Mouse (Mus musculus) liver, embryonic 14.5 days (tissue): ENCODE results near the gene Adamts20. TPM values are rescaled to one million over a fixed set of nuclear protein-coding genes. Genes with fewer than 3 reads are reported as not detected.
A peak's percentile ranks its signal among the peaks of the same experiment; 100 is the strongest.
"Not testable (repeated sequence)": the region's sequence is repeated elsewhere in the genome, so short reads cannot be mapped to it uniquely, and the experiment has no call there.

Source experiments
- ATAC-seq: fragments of 200-750 bp; cut with Nextera tagmentation; 2 replicates; pipeline ENCODE4 v1.8.0; 2017; ENCODE audit warnings: moderate number of reproducible peaks, mild to moderate bottlenecking, moderate library complexity; ENCODE audit not compliant: insufficient read depth
- DNase-seq, 3 experiments: peaks; one replicate each; pipeline ENCODE4 v3.0.0-alpha.2; 2012 to 2013; ENCODE audit warnings: low read depth in 3 of 3, low spot score in 3 of 3
- H3K27ac ChIP-seq: fragments of 300-500 bp; sonication (generic); 2 replicates; pipeline ENCODE4 v1.5.1; 2014; ENCODE audit warnings: moderate library complexity, mild to moderate bottlenecking, control low read depth, inconsistent platforms
- H3K27me3 ChIP-seq: fragments of 300-500 bp; sonication (generic); 2 replicates; pipeline ENCODE4 v1.6.1; 2014; ENCODE audit warnings: mild to moderate bottlenecking, low read length, moderate library complexity; ENCODE audit not compliant: control insufficient read depth, insufficient read depth
- H3K36me3 ChIP-seq: fragments of 300-500 bp; sonication (generic); replicated peaks from 2 replicates; pipeline ENCODE4 v1.6.1; 2014; ENCODE audit warnings: low read depth; ENCODE audit not compliant: control insufficient read depth, insufficient read depth
- H3K4me1 ChIP-seq, 2 experiments: fragments of 200-500 bp in 1 of 2; fragments of 300-500 bp in 1 of 2; sonication (generic) in 1 of 2; replicated peaks; 2 replicates each; pipeline ENCODE4 v1.6.1; 2012 to 2014; ENCODE audit warnings: antibody characterized with exemption in 1 of 2, inconsistent platforms in 1 of 2, low read length in 1 of 2; ENCODE audit not compliant: control insufficient read depth in 2 of 2, insufficient read depth in 2 of 2
- H3K4me2 ChIP-seq: fragments of 300-500 bp; sonication (generic); 2 replicates; pipeline ENCODE4 v1.6.1; 2014; ENCODE audit warnings: low read depth, mild to moderate bottlenecking, control low read depth, moderate library complexity
- H3K4me3 ChIP-seq, 2 experiments: fragments of 200-500 bp in 1 of 2; fragments of 300-500 bp in 1 of 2; sonication (generic) in 1 of 2; 2 replicates each; pipeline ENCODE4 v1.5.1; 2012 to 2014; ENCODE audit warnings: low read depth in 2 of 2, low read length in 2 of 2, mild to moderate bottlenecking in 2 of 2, control low read depth in 1 of 2, inconsistent platforms in 1 of 2, moderate library complexity in 1 of 2; ENCODE audit not compliant: insufficient read depth in 1 of 2
- H3K9ac ChIP-seq: fragments of 300-500 bp; sonication (generic); replicated peaks from 2 replicates; pipeline ENCODE4 v1.6.1; 2014; ENCODE audit warnings: mild to moderate bottlenecking, control low read depth, moderate library complexity
- H3K9me3 ChIP-seq: fragments of 300-500 bp; sonication (generic); 2 replicates; pipeline ENCODE4 v1.6.1; 2016; ENCODE audit warnings: low read length, mixed read lengths; ENCODE audit not compliant: control insufficient read depth
- CTCF ChIP-seq: IDR thresholded peaks from 2 replicates; pipeline ENCODE4 v1.5.1; 2016; ENCODE audit warnings: antibody characterized with exemption, low read depth, control low read depth
- EP300 ChIP-seq: IDR thresholded peaks from 2 replicates; pipeline ENCODE4 v1.6.1; 2016; ENCODE audit warnings: antibody characterized with exemption, low read depth
- WGBS: fragments of 180-500 bp; shearing (Covaris S2); extraction: QIAGEN DNeasy Blood & Tissue Kit; methylation state at CpG from one replicate; pipeline ENCODE4 v1.1.7; 2014; ENCODE audit not compliant: insufficient replicate concordance; 5-methylcytosine and 5-hydroxymethylcytosine counted together
- polyA plus RNA-seq, 2 experiments: library from polyadenylated mRNA; depleted of rRNA in 1 of 2; stranded (reverse) in 1 of 2; unstranded in 1 of 2; fragments of >200 nt; fragmentation: Nextera tagmentation in 1 of 2; extraction: Ambion mirVana in 1 of 2; gene quantifications; 2 replicates each; pipeline versions ENCODE4 v1.2.1 to v1.2.3; 2012 to 2014

The Adamts20 gene
- polyA plus RNA-seq, 2 experiments = 0.09 to 0.10 TPM

DNA sequence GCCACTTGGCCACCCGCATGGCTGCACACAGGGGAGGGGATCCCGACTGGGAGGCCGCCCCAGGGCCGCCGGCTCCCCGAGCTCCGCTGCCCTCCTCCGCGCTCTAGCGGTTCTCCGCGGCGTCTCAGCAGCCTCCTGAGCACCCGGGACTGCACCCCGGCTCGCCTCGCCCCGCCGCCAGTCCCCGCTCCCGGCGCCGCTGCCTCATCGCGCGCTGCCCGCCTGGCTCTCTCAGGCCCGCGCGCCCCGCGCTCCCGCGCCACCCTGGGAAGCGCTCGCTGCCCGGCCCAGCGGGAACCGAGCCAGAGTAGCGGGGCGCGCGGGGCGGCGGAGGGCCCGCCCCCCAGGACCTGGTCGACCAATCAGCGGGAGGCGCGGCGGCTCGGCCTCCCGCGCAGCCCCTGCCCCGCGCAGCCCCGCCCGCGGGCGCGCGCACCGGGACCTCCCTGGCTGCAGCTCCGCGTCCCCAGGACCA is 61.1 kb downstream of the Adamts20 start:
- Histone ChIP-seq H3K27me3 (peaks cover 26% of the 10 kb centered on the region), H3K9me3 (no peaks in the 10 kb centered on the region), H3K4me2 (peak overlapping the region; percentile 67), H3K36me3 (no peaks in the 10 kb centered on the region), H3K4me3 (peak overlapping the region; percentile 36 to 50), H3K4me1 (no peaks in the 10 kb centered on the region), H3K9ac (no peak overlapping the region), H3K27ac (no peak overlapping the region)
- DNase-seq (peak in 1 of 3 experiments; percentile 12), ATAC-seq (peak; percentile 85)
- under 1% methylated on average over 56 of the region's 65 CpGs for WGBS
- no peak for TF ChIP-seq CTCF
- no peak for TF ChIP-seq EP300

DNA sequence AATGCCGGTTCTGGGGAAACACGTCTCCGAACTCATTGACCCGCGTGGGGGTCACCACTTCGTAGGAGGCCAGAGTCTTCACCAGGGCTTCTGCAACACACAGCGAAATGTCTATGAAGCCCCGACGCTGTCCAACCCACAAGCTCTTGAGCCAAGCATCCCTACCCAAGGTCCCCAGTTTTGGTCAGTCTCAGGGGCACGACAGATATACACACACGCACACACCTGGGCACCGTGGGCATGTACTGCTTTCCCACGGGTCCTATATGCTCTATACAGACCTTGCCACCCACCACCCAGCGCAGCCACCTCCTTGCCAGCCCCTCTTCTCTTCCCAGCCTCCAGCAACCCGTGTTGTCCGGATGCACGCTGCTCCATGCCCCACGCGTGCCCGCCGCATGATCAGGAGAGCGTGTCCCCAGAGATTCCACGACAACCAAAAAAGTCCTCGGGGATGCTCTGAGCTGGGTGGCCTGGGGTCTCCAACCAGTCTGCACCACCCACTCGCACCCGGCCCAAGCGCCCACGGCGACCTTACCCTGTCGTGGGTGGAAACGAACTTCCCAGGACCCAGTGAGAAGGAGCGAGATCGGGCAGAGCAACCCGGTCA is 61.7 kb downstream of the Adamts20 start:
- Histone ChIP-seq H3K9me3 (no peaks in the 10 kb centered on the region), H3K4me1 (no peaks in the 10 kb centered on the region), H3K36me3 (no peaks in the 10 kb centered on the region), H3K9ac (no peak overlapping the region), H3K4me3 (peak overlapping the region; percentile 17 to 50), H3K27ac (no peak overlapping the region), H3K4me2 (peak overlapping the region; percentile 67), H3K27me3 (peaks cover 26% of the 10 kb centered on the region)
- WGBS = 3% methylated on average over 34 of the region's 34 CpGs
- TF ChIP-seq CTCF = no peak
- TF ChIP-seq EP300 = no peak
- ATAC-seq = peak; percentile 19; the same call in 1 of the 2 replicates
- DNase-seq = no peak

DNA sequence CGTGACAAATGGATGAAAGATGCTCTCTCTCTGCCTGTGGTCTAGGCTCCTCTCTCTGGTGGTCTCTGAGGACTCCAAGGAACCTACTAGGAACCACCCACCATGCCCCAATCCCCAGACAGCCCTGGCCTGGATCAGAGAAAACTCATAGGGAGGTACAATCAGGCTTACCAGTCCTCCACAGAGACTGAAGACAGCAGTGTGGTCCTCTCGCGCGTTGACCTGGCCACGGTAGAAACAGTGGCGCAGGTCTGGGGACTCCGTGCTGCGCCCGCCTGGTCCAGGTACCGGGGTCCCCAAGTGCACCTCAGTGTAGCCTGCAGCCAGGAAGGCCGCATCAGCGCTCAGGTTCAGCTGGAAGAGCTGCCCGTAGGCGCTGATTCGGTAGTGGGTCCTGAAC is 62.2 kb downstream of the Adamts20 start:
- TF ChIP-seq EP300 (no peak), CTCF (no peak)
- 11% methylated on average over 15 of the region's 15 CpGs for WGBS
- no peak overlapping the region for H3K4me3 ChIP-seq
- peaks cover 26% of the 10 kb centered on the region for H3K27me3 ChIP-seq
- H3K9ac ChIP-seq = no peak overlapping the region
- no peaks in the 10 kb centered on the region for H3K9me3 ChIP-seq
- no peaks in the 10 kb centered on the region for H3K4me1 ChIP-seq
- H3K27ac ChIP-seq = no peak overlapping the region
- ATAC-seq (no peak), DNase-seq (no peak)
- H3K36me3 ChIP-seq = no peaks in the 10 kb centered on the region
- H3K4me2 ChIP-seq = no peak overlapping the region

DNA sequence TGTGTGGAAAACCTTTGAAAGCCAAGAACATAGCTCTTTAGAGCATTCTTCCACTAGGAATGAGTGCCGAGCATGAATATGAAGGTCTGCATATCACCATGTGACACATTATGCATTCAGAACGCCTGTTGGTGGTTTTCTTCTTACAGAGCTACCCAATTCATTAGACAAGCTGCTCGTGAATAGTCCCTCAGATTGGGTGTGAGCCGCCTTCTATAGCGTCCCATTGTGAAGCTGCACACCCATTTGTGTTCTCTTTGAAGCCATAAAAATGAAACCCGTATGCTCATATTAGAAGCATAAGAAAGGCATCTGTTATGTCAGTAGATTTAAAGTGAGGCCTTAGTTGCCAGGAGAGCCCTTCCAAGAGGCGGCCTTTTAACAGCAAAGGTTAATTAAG is 72.5 kb downstream of the Adamts20 start:
- no peak overlapping the region for H3K9ac ChIP-seq
- no peaks in the 10 kb centered on the region for H3K36me3 ChIP-seq
- DNase-seq (no peak), ATAC-seq (no peak)
- no peak overlapping the region for H3K27ac ChIP-seq
- no peaks in the 10 kb centered on the region for H3K27me3 ChIP-seq
- no peak overlapping the region for H3K4me2 ChIP-seq
- no peak for TF ChIP-seq EP300
- TF ChIP-seq CTCF = no peak
- 62% methylated on average over 7 of the region's 7 CpGs for WGBS
- no peaks in the 10 kb centered on the region for H3K9me3 ChIP-seq
- no peak overlapping the region for H3K4me3 ChIP-seq
- no peaks in the 10 kb centered on the region for H3K4me1 ChIP-seq

DNA sequence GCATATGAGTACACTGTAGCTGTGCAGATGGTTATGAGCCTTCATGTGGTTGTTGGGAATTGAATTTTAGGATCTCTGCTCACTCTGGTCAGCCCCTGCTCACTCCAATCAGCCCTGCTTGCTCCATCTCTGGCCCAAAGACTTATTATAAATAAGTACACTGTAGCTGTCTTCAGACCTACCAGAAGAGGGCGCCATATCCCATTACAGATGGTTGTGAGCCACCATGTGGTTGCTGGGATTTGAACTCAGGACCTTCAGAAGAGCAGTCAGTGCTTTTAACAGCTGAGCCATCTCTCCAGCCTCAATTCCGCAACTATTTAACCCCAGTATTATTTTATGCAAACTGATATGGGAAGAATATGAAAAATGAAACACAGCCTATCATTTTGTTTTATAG is 75.1 kb downstream of the Adamts20 start:
- H3K9me3 ChIP-seq, H3K4me3 ChIP-seq, H3K4me1 ChIP-seq, H3K27ac ChIP-seq, ATAC-seq, H3K9ac ChIP-seq, H3K36me3 ChIP-seq, H3K4me2 ChIP-seq, DNase-seq, H3K27me3 ChIP-seq: not testable (repeated sequence)
- TF ChIP-seq CTCF = 0 out of 2 replicates have a peak, but pooled peaks have one; percentile 20
- WGBS = 42% methylated on average over 2 of the region's 2 CpGs
